Mouse (Mus musculus) CD4-positive naive resting alpha-beta T cell, adult 57 days (primary cell): Measurements from ENCODE around the gene Gipc2. TPM values are rescaled to one million over a fixed set of nuclear protein-coding genes. Genes with fewer than 3 reads are reported as not detected.

Experiments used
- total RNA-seq: library from RNA; stranded (reverse); gene quantifications from one replicate; pipeline ENCODE4 v1.2.4, GENCODE M21; 2023

Gipc2 gene
- total RNA-seq = 0.35 TPM

GRCm38 (mm10) chr3:152166099-152166423, at the start of gene Gipc2:
Gene Gipc2 (minus strand): TSS chr3:152166230.

DNA sequence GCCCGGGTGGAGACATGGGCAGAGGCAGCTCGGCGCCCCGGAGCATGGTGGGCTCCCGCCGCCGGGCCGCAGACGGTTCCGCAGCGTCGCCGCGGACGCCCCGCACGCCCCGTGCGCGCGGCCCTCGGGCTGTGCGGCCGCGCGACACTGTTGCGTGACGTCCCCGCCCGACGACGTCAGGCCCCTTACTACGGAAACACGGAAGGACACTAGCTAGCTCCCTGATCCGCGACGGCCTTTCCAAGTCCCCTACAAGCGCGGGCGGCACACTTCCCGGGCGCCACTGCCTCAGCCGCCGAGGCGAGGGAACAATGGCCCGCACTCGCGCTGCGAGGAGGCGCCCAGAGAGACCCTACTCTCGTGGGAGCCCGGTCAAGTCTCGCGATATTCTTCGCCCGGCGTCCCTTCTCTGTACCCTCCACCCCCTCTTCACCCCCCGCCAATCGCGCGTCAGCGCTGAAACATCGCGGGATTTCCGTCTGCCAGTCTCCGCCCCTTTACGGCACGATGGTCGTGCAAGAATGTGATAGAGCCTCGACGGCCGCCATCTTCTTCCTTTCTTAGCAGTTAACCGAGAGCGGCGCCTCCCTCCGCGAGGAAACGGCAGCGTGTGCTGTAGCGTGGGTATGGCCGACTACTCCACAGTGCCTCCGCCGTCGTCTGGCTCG, 44.1 kb upstream of the Gipc2 start, which contains the start of the genes Dnajb4 and Fubp1:
Gene Dnajb4 (minus strand): TSS at position 336 of the 668 bp plus-strand sequence.
Gene Fubp1 (plus strand): TSS at position 456 of the 668 bp plus-strand sequence.

Other genes with a start within 250 kb of the Gipc2 start
- gene Dnajb4, start 44.1 kb upstream of the Gipc2 start, total RNA-seq = 55.7 TPM
- 294 TPM for gene Fubp1, start 44.2 kb upstream of the Gipc2 start, total RNA-seq
- not detected for gene Nexn, start 100.1 kb upstream of the Gipc2 start, total RNA-seq
- 16.2 TPM for gene Miga1, start 174.2 kb upstream of the Gipc2 start, total RNA-seq
- gene Usp33, start 180.2 kb upstream of the Gipc2 start, total RNA-seq = 63.6 TPM
- gene Zzz3, start 229.2 kb upstream of the Gipc2 start, total RNA-seq = 76.4 TPM